Mouse (Mus musculus) limb, embryonic 10.5 days (tissue): ENCODE measurements around the gene Mgat4b. TPM values are rescaled to one million over a fixed set of nuclear protein-coding genes. Genes with fewer than 3 reads are reported as not detected.

Experiments
- DNase-seq: peaks from one replicate; pipeline ENCODE4 v3.0.0-alpha.2; 2017; ENCODE audit warnings: low spot score
- H3K27ac ChIP-seq: fragments of 300-500 bp; sonication (generic); 2 replicates; pipeline ENCODE4 v1.5.1; 2016; ENCODE audit warnings: mild to moderate bottlenecking
- H3K27me3 ChIP-seq: fragments of 300-500 bp; sonication (generic); 2 replicates; pipeline ENCODE4 v1.6.1; 2016; ENCODE audit warnings: low read depth, mild to moderate bottlenecking; ENCODE audit not compliant: poor library complexity, severe bottlenecking
- H3K36me3 ChIP-seq: fragments of 300-500 bp; sonication (generic); 2 replicates; pipeline ENCODE4 v1.6.1; 2016; ENCODE audit warnings: mild to moderate bottlenecking, moderate library complexity
- H3K4me1 ChIP-seq: fragments of 300-500 bp; sonication (generic); 2 replicates; pipeline ENCODE4 v1.6.1; 2016
- H3K4me3 ChIP-seq: fragments of 300-500 bp; sonication (generic); 2 replicates; pipeline ENCODE4 v1.5.1; 2016; ENCODE audit warnings: mild to moderate bottlenecking, moderate library complexity
- H3K9me3 ChIP-seq: fragments of 300-500 bp; sonication (generic); replicated peaks from 2 replicates; pipeline ENCODE4 v1.6.1; 2016; ENCODE audit warnings: mild to moderate bottlenecking
- WGBS: fragments of 180-500 bp; shearing (Covaris S2); methylation state at CpG from one replicate; pipeline ENCODE4 v1.1.7; 2016; 5-methylcytosine and 5-hydroxymethylcytosine counted together
- polyA plus RNA-seq: library from polyadenylated mRNA; unstranded; fragments of >200 nt; fragmentation: Nextera tagmentation; extraction: Ambion mirVana; gene quantifications from 2 replicates; pipeline ENCODE4 v1.2.1, GENCODE M21; 2016

The Mgat4b gene
- polyA plus RNA-seq, 1 experiment from 2014 or later = 28.6 TPM

GRCm38 (mm10) chr11:50207344-50207743 lies 3.3 kb upstream of the Mgat4b start:
- no peaks in the 10 kb centered on the region for H3K27me3 ChIP-seq
- peaks cover 6% of the 10 kb centered on the region for H3K4me1 ChIP-seq
- no peak for DNase-seq
- peaks cover 58% of the 10 kb centered on the region for H3K36me3 ChIP-seq
- H3K9me3 ChIP-seq = no peaks in the 10 kb centered on the region
- H3K27ac ChIP-seq = no peak overlapping the region
- 97% methylated on average over 14 of the region's 14 CpGs for WGBS
- H3K4me3 ChIP-seq = no peak overlapping the region

- Histone ChIP-seq H3K4me3 (no peak overlapping the region), H3K27me3 (no peaks in the 10 kb centered on the region), H3K36me3 (peaks cover 51% of the 10 kb centered on the region), H3K9me3 (no peaks in the 10 kb centered on the region), H3K4me1 (peaks cover 9% of the 10 kb centered on the region), H3K27ac (no peak overlapping the region)
- DNase-seq = no peak
- 95% methylated on average over 5 of the region's 5 CpGs for WGBS
Observed at GRCm38 (mm10) chr11:50208039-50208438, 2.7 kb upstream of the Mgat4b start.

DNA sequence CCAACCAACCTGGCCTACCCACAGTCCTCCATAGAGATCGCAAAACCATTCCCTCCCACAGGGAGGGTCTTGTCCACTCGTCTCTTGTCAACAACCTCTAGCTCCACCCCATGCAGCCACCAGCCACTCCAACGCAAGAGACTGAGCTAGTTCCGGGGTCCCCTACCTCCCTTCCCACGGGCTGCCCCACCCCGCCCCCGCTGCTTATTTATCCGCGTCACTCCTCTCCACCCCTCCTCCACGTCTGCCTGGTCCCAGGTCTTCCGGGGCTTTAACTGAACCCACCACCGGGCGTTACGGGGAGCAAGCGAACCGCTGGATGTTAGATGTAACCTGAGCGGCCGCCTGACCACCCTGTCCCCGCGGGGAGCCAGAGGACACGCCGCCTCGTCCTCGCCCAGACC lies 587 bp upstream of the Mgat4b start:
- DNase-seq = no peak
- Histone ChIP-seq H3K36me3 (peaks cover 31% of the 10 kb centered on the region), H3K27me3 (no peaks in the 10 kb centered on the region), H3K9me3 (no peaks in the 10 kb centered on the region), H3K4me3 (peak overlapping the region; percentile 87), H3K4me1 (peaks cover 13% of the 10 kb centered on the region), H3K27ac (peak overlapping the region; percentile 94)
- 1% methylated on average over 24 of the region's 24 CpGs for WGBS

GRCm38 (mm10) chr11:50211322-50212059 lies 801 bp downstream of the Mgat4b start:
- H3K4me1 ChIP-seq = peaks cover 27% of the 10 kb centered on the region
- no peak for DNase-seq
- no peaks in the 10 kb centered on the region for H3K27me3 ChIP-seq
- H3K4me3 ChIP-seq = peak overlapping the region; percentile 87
- WGBS = 90% methylated on average over 3 of the region's 3 CpGs
- H3K36me3 ChIP-seq = peaks cover 17% of the 10 kb centered on the region
- H3K27ac ChIP-seq = peak overlapping the region; percentile 94; the same call in 1 of the 2 replicates
- H3K9me3 ChIP-seq = no peaks in the 10 kb centered on the region

GRCm38 (mm10) chr11:50212060-50212739 lies 1.5 kb downstream of the Mgat4b start:
- 76% methylated on average over 3 of the region's 3 CpGs for WGBS
- Histone ChIP-seq H3K4me1 (peaks cover 33% of the 10 kb centered on the region), H3K27ac (no peak overlapping the region), H3K36me3 (peaks cover 10% of the 10 kb centered on the region), H3K4me3 (no peak overlapping the region), H3K9me3 (no peaks in the 10 kb centered on the region), H3K27me3 (no peaks in the 10 kb centered on the region)
- DNase-seq = no peak

DNA sequence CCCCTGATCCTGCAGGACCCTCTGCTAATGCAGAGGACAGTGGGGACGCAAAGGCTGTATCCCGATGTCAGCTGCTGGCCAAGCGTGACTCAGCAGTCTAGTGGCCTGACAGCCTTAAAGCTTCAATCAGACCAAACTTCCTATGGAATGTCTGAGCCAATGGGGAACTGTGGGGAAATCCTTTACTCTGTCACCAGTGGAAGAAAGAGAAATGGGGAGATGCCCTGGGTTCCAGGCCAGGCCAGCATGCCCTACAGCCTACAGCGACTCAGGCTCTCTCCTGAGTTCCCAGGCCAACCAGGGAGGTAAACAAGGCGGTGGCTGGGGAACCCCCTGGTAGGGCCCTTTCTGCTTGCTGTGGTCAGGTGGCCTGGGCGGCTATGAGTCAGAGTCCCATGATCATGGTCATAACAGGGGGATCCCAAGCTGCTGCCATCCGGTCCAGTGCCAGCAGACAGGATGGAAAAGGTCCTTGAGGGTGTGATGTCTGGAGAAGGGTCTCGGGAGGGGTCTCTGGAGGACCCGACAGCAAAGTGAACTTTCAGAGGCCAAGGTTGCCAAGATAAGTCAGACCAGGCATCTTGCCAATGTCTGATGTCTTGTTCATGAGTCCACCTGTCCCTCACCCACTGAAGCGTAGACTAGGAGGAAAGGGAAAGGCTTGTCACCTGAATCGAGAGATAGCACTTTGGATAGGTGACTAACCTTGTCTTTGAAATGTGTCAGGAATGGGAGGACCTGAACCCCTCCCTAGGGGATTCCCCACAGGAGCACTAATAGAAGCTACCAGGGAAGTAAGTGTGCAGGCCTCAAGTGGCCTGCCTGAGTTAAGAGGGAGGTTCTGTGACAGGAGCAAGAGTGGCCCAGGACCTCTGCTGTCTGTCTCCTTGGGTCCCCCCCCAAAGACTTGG lies 2.4 kb downstream of the Mgat4b start:
- Histone ChIP-seq H3K27me3 (no peaks in the 10 kb centered on the region), H3K27ac (no peak overlapping the region), H3K4me3 (no peak overlapping the region), H3K36me3 (peaks cover 1% of the 10 kb centered on the region; the same call in 1 of the 2 replicates), H3K9me3 (no peaks in the 10 kb centered on the region), H3K4me1 (peaks cover 38% of the 10 kb centered on the region)
- 70% methylated on average over 11 of the region's 11 CpGs for WGBS
- DNase-seq = no peak

GRCm38 (mm10) chr11:50214631-50215030 lies 3.9 kb downstream of the Mgat4b start:
- no peaks in the 10 kb centered on the region for H3K27me3 ChIP-seq
- no peaks in the 10 kb centered on the region for H3K9me3 ChIP-seq
- no peak overlapping the region for H3K27ac ChIP-seq
- WGBS = 91% methylated on average over 6 of the region's 6 CpGs
- no peak for DNase-seq
- peaks cover 38% of the 10 kb centered on the region for H3K4me1 ChIP-seq
- H3K4me3 ChIP-seq = no peak overlapping the region
- no peaks in the 10 kb centered on the region for H3K36me3 ChIP-seq

- H3K9me3 ChIP-seq = no peaks in the 10 kb centered on the region
- no peaks in the 10 kb centered on the region for H3K27me3 ChIP-seq
- no peak overlapping the region for H3K27ac ChIP-seq
- H3K4me3 ChIP-seq = no peak overlapping the region
- no peaks in the 10 kb centered on the region for H3K36me3 ChIP-seq
- WGBS = 15% methylated on average over 9 of the region's 9 CpGs
- no peak for DNase-seq
- peaks cover 38% of the 10 kb centered on the region for H3K4me1 ChIP-seq
Observed at GRCm38 (mm10) chr11:50215633-50216032, 4.9 kb downstream of the Mgat4b start.

DNA sequence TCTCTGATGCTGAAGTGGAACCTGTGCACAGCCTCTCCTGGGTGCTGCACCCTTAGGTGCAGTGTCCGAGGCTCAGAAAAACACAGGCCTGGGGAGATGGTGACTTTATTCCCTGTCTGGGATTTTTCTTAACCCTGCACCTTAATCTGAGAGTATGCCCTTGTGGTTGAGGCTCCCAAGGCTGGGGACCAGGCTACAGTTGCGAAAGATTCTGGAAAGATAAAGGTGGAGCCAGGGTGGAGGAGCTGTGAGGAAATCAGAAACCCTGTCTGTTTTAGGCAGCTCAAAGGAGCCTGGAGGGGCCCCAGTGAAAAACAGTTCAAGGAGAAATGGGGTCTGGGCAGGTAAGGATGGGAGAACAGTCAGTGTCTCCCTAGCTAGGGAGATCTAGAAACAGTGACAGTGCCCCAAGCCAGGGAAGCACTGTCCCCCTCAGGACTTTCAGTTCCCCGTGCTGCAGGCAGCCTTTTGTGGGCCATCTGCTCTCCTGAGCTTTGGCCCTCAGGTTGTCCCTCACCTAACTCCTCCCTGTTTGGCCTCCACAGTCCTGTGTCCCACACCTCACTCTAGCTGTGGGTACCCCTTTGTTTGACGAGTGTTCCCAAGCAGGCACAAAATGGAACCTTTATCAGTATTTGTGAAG lies 6.2 kb downstream of the Mgat4b start:
- no peaks in the 10 kb centered on the region for H3K27me3 ChIP-seq
- peaks cover 32% of the 10 kb centered on the region for H3K4me1 ChIP-seq
- H3K9me3 ChIP-seq = no peaks in the 10 kb centered on the region
- no peak for DNase-seq
- no peaks in the 10 kb centered on the region for H3K36me3 ChIP-seq
- 72% methylated on average over 4 of the region's 4 CpGs for WGBS
- peak overlapping the region; percentile 19; the same call in 1 of the 2 replicates for H3K27ac ChIP-seq
- H3K4me3 ChIP-seq = no peak overlapping the region

DNA sequence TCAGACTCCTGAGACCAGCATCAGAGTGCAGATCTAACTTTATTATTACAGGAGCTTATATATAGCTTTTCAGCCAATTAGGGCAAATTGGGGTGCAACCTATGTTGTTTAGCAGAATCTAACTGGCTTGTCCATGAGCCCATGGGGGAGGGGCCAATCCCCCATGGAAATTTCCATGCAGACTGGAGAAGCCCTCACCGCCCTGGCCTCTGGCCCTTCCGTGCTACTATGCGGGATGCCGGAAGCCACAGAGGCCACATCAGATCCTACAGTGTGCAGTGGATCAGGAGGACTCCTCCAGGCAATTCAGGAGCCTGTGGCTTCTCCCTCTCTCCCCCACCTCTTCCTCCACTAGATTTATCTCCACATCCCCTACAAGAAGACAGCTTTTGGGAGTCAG lies 7.1 kb downstream of the Mgat4b start:
- 73% methylated on average over 4 of the region's 4 CpGs for WGBS
- no peak overlapping the region for H3K4me3 ChIP-seq
- H3K4me1 ChIP-seq = peaks cover 33% of the 10 kb centered on the region
- H3K36me3 ChIP-seq = no peaks in the 10 kb centered on the region
- H3K27me3 ChIP-seq = no peaks in the 10 kb centered on the region
- no peak for DNase-seq
- no peak overlapping the region for H3K27ac ChIP-seq
- no peaks in the 10 kb centered on the region for H3K9me3 ChIP-seq

DNA sequence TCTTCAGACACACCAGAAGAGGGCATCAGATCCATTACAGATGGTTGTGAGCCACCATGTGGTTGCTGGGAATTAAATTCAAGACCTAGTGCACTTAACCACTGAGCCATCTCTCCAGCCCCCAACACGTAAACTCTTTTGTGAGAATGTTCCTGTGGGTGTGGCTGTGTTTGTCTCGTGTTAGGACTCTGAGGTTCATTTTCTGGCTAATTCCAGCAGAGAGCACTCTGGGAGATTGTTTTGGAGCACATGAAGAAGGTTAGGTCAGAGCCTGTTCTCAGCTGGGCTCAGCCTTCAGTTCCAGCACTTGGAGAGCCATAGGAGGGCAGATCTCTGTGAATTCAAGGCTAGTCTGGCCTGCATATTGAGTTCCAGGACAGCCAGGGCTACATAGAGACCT lies 9.1 kb downstream of the Mgat4b start:
- no peaks in the 10 kb centered on the region for H3K9me3 ChIP-seq
- no peaks in the 10 kb centered on the region for H3K27me3 ChIP-seq
- no peaks in the 10 kb centered on the region for H3K36me3 ChIP-seq
- H3K27ac ChIP-seq = no peak overlapping the region
- H3K4me3 ChIP-seq = no peak overlapping the region
- WGBS = 52% methylated on average over 2 of the region's 2 CpGs
- DNase-seq = peak; percentile 27
- peaks cover 42% of the 10 kb centered on the region for H3K4me1 ChIP-seq

GRCm38 (mm10) chr11:50222559-50223276 lies 12.0 kb downstream of the Mgat4b start:
- H3K4me1 ChIP-seq = peaks cover 50% of the 10 kb centered on the region
- H3K27ac ChIP-seq = no peak overlapping the region
- no peaks in the 10 kb centered on the region for H3K9me3 ChIP-seq
- no peaks in the 10 kb centered on the region for H3K27me3 ChIP-seq
- 59% methylated on average over 7 of the region's 7 CpGs for WGBS
- no peak for DNase-seq
- no peak overlapping the region for H3K4me3 ChIP-seq
- H3K36me3 ChIP-seq = no peaks in the 10 kb centered on the region
